Mouse (Mus musculus): Measurements from ENCODE around the gene Cd83. TPM values are rescaled to one million over a fixed set of nuclear protein-coding genes. Genes with fewer than 3 reads are reported as not detected.

The Cd83 gene
- 1 to 10 TPM; 7.5 to 8.3 TPM for total RNA-seq (2021)
- long read RNA-seq, experiment 1, transcript Cd83-201 (5 exons, 2,477 nt) = major isoform, 9 of 11 reads
- long read RNA-seq, experiment 1, partial matches to known transcripts = 0 of 11 reads
- long read RNA-seq, experiment 1, other reads (novel, unspliced or antisense) = 2 of 11 reads
- long read RNA-seq, experiment 2, transcript Cd83-201 (5 exons, 2,477 nt) = major isoform, 20 of 25 reads
- long read RNA-seq, experiment 2, transcript Cd83-202 (4 exons, 2,158 nt) = minor isoform, 5 of 25 reads
- long read RNA-seq, experiment 2, partial matches to known transcripts = 0 of 25 reads
- long read RNA-seq, experiment 2, other reads (novel, unspliced or antisense) = 0 of 25 reads

GRCm38 (mm10) chr13:43784725-43785711, at the start of gene Cd83:
Cd83 (plus strand) TSS chr13:43784775.
- DNase-seq (ENCODE audit: low spot score in 2 of 2) = peak; percentile 35 to 36
- H3K4me3 ChIP-seq = peak within 1 kb of the TSS; percentile 75
- peak within 1 kb of the TSS; percentile 69 for H3K27ac ChIP-seq
- TF ChIP-seq CTCF (conservative IDR thresholded peaks at IDR 0.05) = no peak

GRCm38 (mm10) chr13:43739598-43740275, 44.8 kb upstream of the Cd83 start:
- TF ChIP-seq CTCF (conservative IDR thresholded peaks at IDR 0.05) = peak; percentile 93
- Histone ChIP-seq H3K27ac (no peak overlapping the region), H3K4me3 (no peak overlapping the region)
- DNase-seq (ENCODE audit: low spot score in 2 of 2) = peak; percentile 86 to 88

GRCm38 (mm10) chr13:43740276-43740608, 44.3 kb upstream of the Cd83 start:
- no peak overlapping the region for H3K4me3 ChIP-seq
- no peak for TF ChIP-seq CTCF (conservative IDR thresholded peaks at IDR 0.05)
- H3K27ac ChIP-seq = no peak overlapping the region
- no peak for DNase-seq (ENCODE audit: low spot score in 2 of 2)

- no peak overlapping the region for H3K27ac ChIP-seq
- TF ChIP-seq CTCF (conservative IDR thresholded peaks at IDR 0.05) = peak; percentile 54
- H3K4me3 ChIP-seq = no peak overlapping the region
- DNase-seq (ENCODE audit: low spot score in 2 of 2) = no peak
Observed at GRCm38 (mm10) chr13:43742677-43743076, 41.9 kb upstream of the Cd83 start.

GRCm38 (mm10) chr13:43744259-43744658, 40.3 kb upstream of the Cd83 start:
- Histone ChIP-seq H3K27ac (no peak overlapping the region), H3K4me3 (no peak overlapping the region)
- no peak for DNase-seq (ENCODE audit: low spot score in 2 of 2)
- TF ChIP-seq CTCF (conservative IDR thresholded peaks at IDR 0.05) = no peak

GRCm38 (mm10) chr13:43750301-43750700, 34.3 kb upstream of the Cd83 start:
- Histone ChIP-seq H3K27ac (no peak overlapping the region), H3K4me3 (no peak overlapping the region)
- DNase-seq (ENCODE audit: low spot score in 2 of 2) = no peak
- TF ChIP-seq CTCF (conservative IDR thresholded peaks at IDR 0.05) = peak; percentile 48

- no peak for DNase-seq (ENCODE audit: low spot score in 2 of 2)
- Histone ChIP-seq H3K4me3 (no peak overlapping the region), H3K27ac (no peak overlapping the region)
- no peak for TF ChIP-seq CTCF (conservative IDR thresholded peaks at IDR 0.05)
Observed at GRCm38 (mm10) chr13:43750966-43751365, 33.6 kb upstream of the Cd83 start.

- Histone ChIP-seq H3K4me3 (no peak overlapping the region), H3K27ac (no peak overlapping the region)
- no peak for DNase-seq (ENCODE audit: low spot score in 2 of 2)
- no peak for TF ChIP-seq CTCF (conservative IDR thresholded peaks at IDR 0.05)
Observed at GRCm38 (mm10) chr13:43752407-43752806, 32.2 kb upstream of the Cd83 start.

- Histone ChIP-seq H3K4me3 (no peak overlapping the region), H3K27ac (no peak overlapping the region)
- no peak for TF ChIP-seq CTCF (conservative IDR thresholded peaks at IDR 0.05)
- no peak for DNase-seq (ENCODE audit: low spot score in 2 of 2)
Observed at GRCm38 (mm10) chr13:43753652-43754051, 30.9 kb upstream of the Cd83 start.

- DNase-seq (ENCODE audit: low spot score in 2 of 2) = no peak
- Histone ChIP-seq H3K27ac (no peak overlapping the region), H3K4me3 (no peak overlapping the region)
- no peak for TF ChIP-seq CTCF (conservative IDR thresholded peaks at IDR 0.05)
Observed at GRCm38 (mm10) chr13:43754455-43755128, 30.0 kb upstream of the Cd83 start.

- no peak overlapping the region for H3K4me3 ChIP-seq
- no peak for TF ChIP-seq CTCF (conservative IDR thresholded peaks at IDR 0.05)
- no peak overlapping the region for H3K27ac ChIP-seq
- no peak for DNase-seq (ENCODE audit: low spot score in 2 of 2)
Observed at GRCm38 (mm10) chr13:43755573-43755972, 29.0 kb upstream of the Cd83 start.

- no peak for DNase-seq (ENCODE audit: low spot score in 2 of 2)
- no peak overlapping the region for H3K4me3 ChIP-seq
- no peak for TF ChIP-seq CTCF (conservative IDR thresholded peaks at IDR 0.05)
- no peak overlapping the region for H3K27ac ChIP-seq
Observed at GRCm38 (mm10) chr13:43761156-43761855, 23.3 kb upstream of the Cd83 start.
